Mouse (Mus musculus): Measurements from ENCODE around the gene Olfr1424. TPM values are rescaled to one million over a fixed set of nuclear protein-coding genes. Genes with fewer than 3 reads are reported as not detected.

Olfr1424 gene
- polyA plus RNA-seq, 1 experiment from 2014 or later, result not detected

DNA sequence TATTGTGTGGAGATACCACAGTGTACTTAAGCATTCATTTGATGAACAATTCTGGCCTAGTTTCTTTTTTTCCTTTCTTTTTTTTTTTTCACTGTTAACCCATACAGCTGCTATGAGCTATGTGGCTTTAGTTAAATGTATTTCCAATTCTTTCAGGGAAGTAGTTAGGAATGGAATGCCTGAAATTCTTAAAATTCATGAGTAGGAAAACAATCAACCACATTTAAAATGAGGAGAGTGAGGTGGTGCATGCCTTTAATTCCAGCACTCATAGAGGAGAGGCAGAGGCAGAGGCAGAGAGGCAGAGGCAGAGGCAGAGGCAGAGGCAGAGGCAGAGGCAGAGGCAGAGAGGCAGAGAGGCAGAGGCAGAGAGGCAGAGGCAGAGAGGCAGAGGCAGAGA is 24.8 kb downstream of the Olfr1424 start:
- no peak overlapping the region for H3K4me2 ChIP-seq (ENCODE audit: low read length)
- H3K36me3 ChIP-seq (ENCODE audit: control insufficient read depth, insufficient read depth, low read length), result no peaks in the 10 kb centered on the region
- no peak overlapping the region for H3K4me3 ChIP-seq (ENCODE audit: low read depth, low read length)
- no peak overlapping the region for H3K27ac ChIP-seq (ENCODE audit: low read length)
- no peaks in the 10 kb centered on the region for H3K4me1 ChIP-seq (ENCODE audit: control insufficient read depth, insufficient read depth, low read length)
- H3K9ac ChIP-seq (ENCODE audit: low read depth, low read length), result no peak overlapping the region
- no peaks in the 10 kb centered on the region for H3K9me3 ChIP-seq (replicated peaks; ENCODE audit: control insufficient read depth, low read length, poor library complexity, severe bottlenecking)
- no peaks in the 10 kb centered on the region for H3K27me3 ChIP-seq (ENCODE audit: control insufficient read depth, insufficient read depth, low read depth, low read length)
- no peak for ATAC-seq

DNA sequence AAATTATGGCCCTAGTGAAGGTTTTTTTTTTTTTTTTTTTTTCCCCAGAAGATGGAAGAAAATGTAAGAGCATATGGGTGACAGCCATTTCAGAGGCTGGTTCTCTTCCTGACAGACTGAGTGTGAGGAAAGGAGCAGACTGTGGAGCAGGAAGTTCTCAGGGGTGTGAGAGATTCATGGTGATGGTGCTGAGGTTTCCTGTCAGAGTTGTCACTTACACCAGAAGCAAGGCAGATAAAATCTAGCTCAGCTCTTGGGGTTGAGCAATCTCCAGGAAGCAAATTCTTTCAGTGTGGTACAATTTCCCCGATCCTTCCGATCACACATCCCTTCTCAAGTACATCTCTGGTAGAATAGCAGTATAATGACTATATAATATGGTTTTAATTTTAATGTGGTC is 35.9 kb downstream of the Olfr1424 start:
- no peak for ATAC-seq
- 97% methylated on average over 2 of the region's 2 CpGs for WGBS
- Histone ChIP-seq H3K27ac (ENCODE audit: low read length) (no peak overlapping the region), H3K36me3 (ENCODE audit: control insufficient read depth, insufficient read depth, low read length) (no peaks in the 10 kb centered on the region), H3K4me3 (ENCODE audit: low read depth, low read length) (no peak overlapping the region), H3K4me2 (ENCODE audit: low read length) (no peak overlapping the region), H3K9me3 (replicated peaks; ENCODE audit: control insufficient read depth, low read length, poor library complexity, severe bottlenecking) (no peaks in the 10 kb centered on the region), H3K27me3 (ENCODE audit: control insufficient read depth, insufficient read depth, low read depth, low read length) (no peaks in the 10 kb centered on the region), H3K4me1 (ENCODE audit: control insufficient read depth, insufficient read depth, low read length) (no peaks in the 10 kb centered on the region), H3K9ac (ENCODE audit: low read depth, low read length) (no peak overlapping the region)

DNA sequence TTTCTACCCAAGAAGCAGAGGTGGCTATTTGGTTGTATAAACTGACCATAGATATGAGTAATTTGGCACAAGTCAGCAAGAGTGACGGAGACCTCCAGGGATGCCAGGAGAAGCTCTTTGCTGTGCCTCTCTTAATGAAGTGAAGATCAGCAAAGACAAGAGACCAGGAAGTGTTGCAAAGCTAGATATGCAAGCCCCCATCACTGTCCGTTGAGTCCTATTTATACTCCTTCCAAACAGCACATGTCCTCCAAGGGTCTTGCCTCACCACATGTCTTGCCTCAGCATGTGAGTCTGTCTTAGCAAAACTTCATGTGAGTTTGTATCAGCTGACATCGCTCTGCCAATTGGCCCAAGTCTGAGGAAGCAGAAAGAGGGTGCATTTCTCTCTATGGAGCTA is 37.1 kb downstream of the Olfr1424 start:
- Histone ChIP-seq H3K4me3 (ENCODE audit: low read depth, low read length) (no peak overlapping the region), H3K27ac (ENCODE audit: low read length) (no peak overlapping the region), H3K9me3 (replicated peaks; ENCODE audit: control insufficient read depth, low read length, poor library complexity, severe bottlenecking) (no peaks in the 10 kb centered on the region), H3K36me3 (ENCODE audit: control insufficient read depth, insufficient read depth, low read length) (no peaks in the 10 kb centered on the region), H3K9ac (ENCODE audit: low read depth, low read length) (no peak overlapping the region), H3K4me2 (ENCODE audit: low read length) (no peak overlapping the region), H3K4me1 (ENCODE audit: control insufficient read depth, insufficient read depth, low read length) (no peaks in the 10 kb centered on the region), H3K27me3 (ENCODE audit: control insufficient read depth, insufficient read depth, low read depth, low read length) (no peaks in the 10 kb centered on the region)
- WGBS, result 89% methylated on average over 3 of the region's 3 CpGs
- ATAC-seq, result no peak

DNA sequence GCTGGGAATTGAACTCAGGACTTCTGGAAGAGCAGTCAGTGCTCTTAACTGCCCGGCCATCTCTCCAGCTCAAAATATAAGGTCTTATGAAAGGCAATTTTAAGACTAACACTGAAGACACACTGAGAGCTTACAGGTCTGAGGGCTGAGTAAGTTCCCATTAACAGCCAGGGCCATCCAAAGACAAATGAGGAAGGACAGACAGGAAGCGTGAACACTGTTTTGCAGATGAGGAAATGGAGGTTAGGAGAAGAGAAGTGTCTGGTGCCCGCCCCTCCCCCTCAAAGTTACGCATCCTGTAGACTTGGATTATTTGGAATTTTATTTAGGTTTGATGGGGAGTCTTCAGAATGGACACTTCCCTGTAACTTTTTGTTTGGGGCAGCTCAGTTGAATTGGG is 38.3 kb downstream of the Olfr1424 start:
- no peaks in the 10 kb centered on the region for H3K36me3 ChIP-seq (ENCODE audit: control insufficient read depth, insufficient read depth, low read length)
- H3K9ac ChIP-seq (ENCODE audit: low read depth, low read length), result no peak overlapping the region
- H3K9me3 ChIP-seq (replicated peaks; ENCODE audit: control insufficient read depth, low read length, poor library complexity, severe bottlenecking), result no peaks in the 10 kb centered on the region
- no peak for ATAC-seq
- WGBS, result 85% methylated on average over 4 of the region's 4 CpGs
- H3K4me3 ChIP-seq (ENCODE audit: low read depth, low read length), result no peak overlapping the region
- H3K4me1 ChIP-seq (ENCODE audit: control insufficient read depth, insufficient read depth, low read length), result no peaks in the 10 kb centered on the region
- H3K27me3 ChIP-seq (ENCODE audit: control insufficient read depth, insufficient read depth, low read depth, low read length), result no peaks in the 10 kb centered on the region
- no peak overlapping the region for H3K27ac ChIP-seq (ENCODE audit: low read length)
- H3K4me2 ChIP-seq (ENCODE audit: low read length), result no peak overlapping the region

DNA sequence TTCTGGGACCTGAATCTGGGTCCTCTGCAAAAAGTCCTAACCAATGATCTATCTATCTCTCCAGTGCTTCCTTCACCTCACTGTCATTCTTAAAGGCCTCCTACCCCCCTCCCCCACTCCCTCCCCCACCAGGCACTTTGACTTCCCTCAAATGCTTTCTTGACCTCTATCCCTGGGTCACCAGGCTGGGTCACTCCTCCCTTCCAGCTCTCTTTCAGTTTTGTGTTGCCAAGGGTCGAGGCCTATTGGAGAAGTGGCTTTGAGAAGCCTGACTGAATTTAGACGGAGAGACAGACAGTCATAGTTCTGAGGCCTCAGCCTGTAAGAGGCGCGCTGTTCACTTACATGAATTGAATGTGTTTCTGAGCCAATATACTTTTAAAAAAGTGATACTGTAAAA is 46.3 kb downstream of the Olfr1424 start:
- WGBS, result 67% methylated on average over 4 of the region's 4 CpGs
- 0 out of 2 replicates have a peak, but pooled peaks cover 2% of the 10 kb centered on the region for H3K4me1 ChIP-seq (ENCODE audit: control insufficient read depth, insufficient read depth, low read length)
- no peak overlapping the region for H3K27ac ChIP-seq (ENCODE audit: low read length)
- H3K27me3 ChIP-seq (ENCODE audit: control insufficient read depth, insufficient read depth, low read depth, low read length), result no peaks in the 10 kb centered on the region
- H3K4me2 ChIP-seq (ENCODE audit: low read length), result no peak overlapping the region
- H3K9ac ChIP-seq (ENCODE audit: low read depth, low read length), result no peak overlapping the region
- no peaks in the 10 kb centered on the region for H3K9me3 ChIP-seq (replicated peaks; ENCODE audit: control insufficient read depth, low read length, poor library complexity, severe bottlenecking)
- no peak for ATAC-seq
- H3K4me3 ChIP-seq (ENCODE audit: low read depth, low read length), result no peak overlapping the region
- H3K36me3 ChIP-seq (ENCODE audit: control insufficient read depth, insufficient read depth, low read length), result no peaks in the 10 kb centered on the region

DNA sequence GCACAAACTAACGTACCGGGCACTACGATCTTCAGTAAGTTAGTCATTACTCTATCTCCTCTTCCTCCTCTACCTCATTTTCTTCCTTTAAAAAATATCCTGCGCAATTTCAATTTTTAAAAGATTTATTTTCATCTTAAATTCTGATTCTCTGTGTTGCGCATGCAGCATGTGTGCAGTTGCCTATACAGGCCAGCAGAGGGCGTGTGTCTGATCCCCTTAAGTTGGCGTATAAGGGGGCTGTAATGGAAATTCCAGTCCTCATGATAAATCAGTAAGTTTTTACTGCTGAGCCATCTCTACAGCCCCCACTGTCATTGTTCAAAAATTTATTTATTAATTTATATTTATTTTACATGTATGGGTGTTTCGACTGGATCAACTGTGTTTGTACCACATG is 46.8 kb downstream of the Olfr1424 start:
- no peak for ATAC-seq
- Histone ChIP-seq H3K9ac (ENCODE audit: low read depth, low read length) (no peak overlapping the region), H3K36me3 (ENCODE audit: control insufficient read depth, insufficient read depth, low read length) (no peaks in the 10 kb centered on the region), H3K27ac (ENCODE audit: low read length) (no peak overlapping the region), H3K4me2 (ENCODE audit: low read length) (no peak overlapping the region), H3K27me3 (ENCODE audit: control insufficient read depth, insufficient read depth, low read depth, low read length) (no peaks in the 10 kb centered on the region), H3K9me3 (replicated peaks; ENCODE audit: control insufficient read depth, low read length, poor library complexity, severe bottlenecking) (no peaks in the 10 kb centered on the region), H3K4me1 (ENCODE audit: control insufficient read depth, insufficient read depth, low read length) (0 out of 2 replicates have a peak, but pooled peaks cover 2% of the 10 kb centered on the region), H3K4me3 (ENCODE audit: low read depth, low read length) (no peak overlapping the region)
- 73% methylated on average over 8 of the region's 8 CpGs for WGBS

DNA sequence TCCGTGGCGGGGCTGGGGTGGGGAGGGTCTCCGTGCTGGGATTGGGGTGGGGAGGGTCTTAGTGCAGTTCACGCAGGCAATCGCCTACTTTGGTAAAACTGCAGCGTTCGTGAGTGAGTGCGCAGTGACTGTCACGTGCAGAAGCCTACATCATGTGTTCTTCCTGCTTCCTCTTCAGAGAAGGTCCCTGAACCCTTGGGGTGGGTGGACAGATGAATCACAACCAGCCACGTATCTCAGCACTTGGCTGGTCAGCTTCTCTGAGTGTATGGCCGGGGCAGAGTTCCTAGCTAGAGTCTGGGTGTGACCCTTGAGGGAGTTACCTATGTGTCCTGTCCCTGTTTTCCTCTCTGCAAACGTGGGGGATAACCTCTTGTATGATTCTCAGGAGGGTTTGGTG is 49.3 kb downstream of the Olfr1424 start:
- WGBS, result 0% methylated on average over 12 of the region's 12 CpGs
- peak overlapping the region; percentile 58 for H3K4me3 ChIP-seq (ENCODE audit: low read depth, low read length)
- H3K4me1 ChIP-seq (ENCODE audit: control insufficient read depth, insufficient read depth, low read length), result 0 out of 2 replicates have a peak, but pooled peaks cover 2% of the 10 kb centered on the region
- H3K27me3 ChIP-seq (ENCODE audit: control insufficient read depth, insufficient read depth, low read depth, low read length), result no peaks in the 10 kb centered on the region
- H3K36me3 ChIP-seq (ENCODE audit: control insufficient read depth, insufficient read depth, low read length), result no peaks in the 10 kb centered on the region
- H3K27ac ChIP-seq (ENCODE audit: low read length), result no peak overlapping the region
- H3K9ac ChIP-seq (ENCODE audit: low read depth, low read length), result peak overlapping the region; percentile 53
- ATAC-seq, result no peak
- no peaks in the 10 kb centered on the region for H3K9me3 ChIP-seq (replicated peaks; ENCODE audit: control insufficient read depth, low read length, poor library complexity, severe bottlenecking)
- peak overlapping the region; percentile 77 for H3K4me2 ChIP-seq (ENCODE audit: low read length)

DNA sequence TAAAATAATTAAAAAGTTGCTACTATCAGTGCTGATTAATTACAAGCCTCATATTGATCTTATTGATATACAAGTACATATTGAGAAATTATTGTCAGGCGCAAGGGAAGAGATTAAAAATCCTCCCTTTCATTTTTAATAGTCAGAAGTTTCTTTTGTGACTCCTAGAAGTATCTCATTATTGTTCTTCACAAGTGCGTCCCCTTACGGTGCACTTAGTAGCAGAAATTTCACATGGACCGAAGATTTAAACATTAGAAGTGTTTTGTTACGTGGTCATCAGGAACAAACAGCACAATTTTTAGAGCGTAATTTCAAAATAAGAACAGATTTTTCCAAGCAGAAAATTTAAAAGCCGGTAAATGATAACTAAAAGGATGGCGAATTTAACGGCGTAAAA is 49.9 kb downstream of the Olfr1424 start:
- Histone ChIP-seq H3K36me3 (ENCODE audit: control insufficient read depth, insufficient read depth, low read length) (no peaks in the 10 kb centered on the region), H3K4me3 (ENCODE audit: low read depth, low read length) (peak overlapping the region; percentile 58), H3K9me3 (replicated peaks; ENCODE audit: control insufficient read depth, low read length, poor library complexity, severe bottlenecking) (no peaks in the 10 kb centered on the region), H3K9ac (ENCODE audit: low read depth, low read length) (peak overlapping the region; percentile 53), H3K4me1 (ENCODE audit: control insufficient read depth, insufficient read depth, low read length) (0 out of 2 replicates have a peak, but pooled peaks cover 2% of the 10 kb centered on the region), H3K27me3 (ENCODE audit: control insufficient read depth, insufficient read depth, low read depth, low read length) (no peaks in the 10 kb centered on the region), H3K27ac (ENCODE audit: low read length) (no peak overlapping the region), H3K4me2 (ENCODE audit: low read length) (peak overlapping the region; percentile 77)
- ATAC-seq, result no peak
- 2% methylated on average over 10 of the region's 10 CpGs for WGBS

DNA sequence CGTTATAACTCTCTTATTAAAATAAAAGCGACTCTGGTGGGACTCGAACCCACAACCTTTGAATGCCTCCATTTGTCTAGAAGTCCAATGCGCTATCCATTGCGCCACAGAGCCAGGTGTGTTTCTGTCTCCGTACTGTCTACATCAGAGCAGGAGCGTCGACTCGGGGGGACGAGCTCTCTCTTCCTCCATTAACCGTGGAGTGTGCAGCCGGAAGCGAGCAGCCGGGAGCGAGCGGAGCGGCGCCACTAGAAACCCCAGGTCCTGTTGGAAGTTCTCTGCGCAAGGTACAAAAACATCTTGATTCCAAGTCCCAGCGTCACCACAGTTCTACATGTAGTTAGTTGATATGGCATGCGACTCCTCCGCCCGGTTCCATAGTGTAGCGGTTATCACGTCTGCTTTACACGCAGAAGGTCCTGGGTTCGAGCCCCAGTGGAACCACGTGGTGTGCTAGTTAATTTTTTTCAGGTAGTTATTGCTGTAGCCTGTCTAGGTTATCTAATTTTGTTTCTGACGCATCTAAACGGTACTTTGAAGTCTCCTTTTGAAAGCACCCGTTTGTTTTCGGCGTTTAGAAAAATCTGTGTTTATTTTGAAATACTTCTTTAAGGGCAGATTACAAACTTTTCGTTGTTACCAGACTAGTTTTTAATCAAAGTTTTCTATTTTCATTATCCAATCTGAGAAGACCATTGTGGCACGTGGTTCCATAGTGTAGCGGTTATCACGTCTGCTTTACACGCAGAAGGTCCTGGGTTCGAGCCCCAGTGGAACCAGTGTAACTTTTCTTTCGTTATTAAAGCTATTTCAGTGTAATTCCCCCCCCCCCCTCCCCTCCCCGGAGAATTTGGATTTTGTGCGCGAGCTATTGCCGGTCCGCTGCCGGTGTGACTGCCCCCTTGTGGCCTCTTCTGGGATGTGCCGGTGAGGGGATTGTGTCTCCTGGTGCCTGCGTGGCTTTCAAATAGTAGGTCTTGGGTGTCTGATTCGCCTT is 50.6 kb downstream of the Olfr1424 start:
- peaks cover 4% of the 10 kb centered on the region; the same call in 1 of the 2 replicates for H3K4me1 ChIP-seq (ENCODE audit: control insufficient read depth, insufficient read depth, low read length)
- no peaks in the 10 kb centered on the region for H3K27me3 ChIP-seq (ENCODE audit: control insufficient read depth, insufficient read depth, low read depth, low read length)
- H3K36me3 ChIP-seq (ENCODE audit: control insufficient read depth, insufficient read depth, low read length), result no peaks in the 10 kb centered on the region
- peak overlapping the region; percentile 62 for H3K9ac ChIP-seq (ENCODE audit: low read depth, low read length)
- ATAC-seq, result peak; percentile 79
- WGBS, result under 1% methylated on average over 48 of the region's 49 CpGs
- peak overlapping the region; percentile 58 for H3K4me3 ChIP-seq (ENCODE audit: low read depth, low read length)
- H3K27ac ChIP-seq (ENCODE audit: low read length), result peak overlapping the region; percentile 67
- H3K9me3 ChIP-seq (replicated peaks; ENCODE audit: control insufficient read depth, low read length, poor library complexity, severe bottlenecking), result no peaks in the 10 kb centered on the region
- H3K4me2 ChIP-seq (ENCODE audit: low read length), result peak overlapping the region; percentile 77
